Mouse (Mus musculus) retina, embryonic 14.5 days (tissue): ENCODE measurements around the gene Arid3c.

Experiments used
- DNase-seq: peaks from one replicate; pipeline ENCODE4 v3.0.0-alpha.2; 2015; ENCODE audit warnings: low spot score

The Arid3c gene

DNA sequence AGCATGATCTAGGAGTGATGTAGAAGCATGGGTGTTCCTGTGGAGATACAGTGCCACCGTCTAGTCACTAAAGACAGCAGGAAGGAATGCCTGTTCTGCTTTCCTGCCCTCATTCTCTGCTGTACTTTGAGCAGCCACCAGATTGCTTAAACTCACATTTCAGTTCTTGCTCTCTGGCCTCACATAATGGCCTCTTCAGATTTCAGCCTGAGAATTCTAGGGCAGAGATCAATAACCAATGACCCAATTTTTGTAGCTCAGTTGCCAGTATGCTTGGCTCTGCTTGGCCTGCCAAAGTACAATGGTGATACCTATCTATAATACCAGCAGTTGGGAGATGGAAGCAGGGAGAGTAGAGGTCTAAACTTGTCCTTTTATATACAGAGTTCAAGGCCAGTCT lies 14.1 kb upstream of the Arid3c start:
- no peak for DNase-seq

GRCm38 (mm10) chr4:41744131-41744530 lies 13.2 kb upstream of the Arid3c start:
- DNase-seq = no peak

- peak; percentile 98 for DNase-seq
These were observed 10.2 kb upstream of the Arid3c start for GRCm38 (mm10) chr4:41741158-41741560.

GRCm38 (mm10) chr4:41740380-41741157 lies 9.6 kb upstream of the Arid3c start:
- DNase-seq = no peak

DNA sequence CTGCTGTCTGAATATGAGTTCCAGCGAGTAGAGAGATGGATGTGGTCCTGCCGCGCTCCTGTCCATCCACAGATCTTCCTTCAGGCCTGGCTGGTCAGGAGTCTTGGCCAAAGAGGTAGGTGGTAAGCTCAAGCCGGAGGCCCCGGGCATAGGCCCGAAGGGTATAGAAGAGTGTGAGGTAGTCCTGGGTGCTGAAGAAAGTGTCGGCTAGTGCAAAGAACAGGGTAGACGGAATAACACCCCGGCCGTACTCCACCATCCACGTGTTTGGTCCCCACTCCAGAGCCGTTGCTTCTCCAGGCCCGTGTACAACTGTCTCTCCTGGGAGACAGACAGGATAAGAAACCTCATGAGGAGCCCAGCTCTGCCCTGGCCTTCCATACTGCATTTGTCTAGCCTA lies 8.3 kb upstream of the Arid3c start:
- no peak for DNase-seq

DNA sequence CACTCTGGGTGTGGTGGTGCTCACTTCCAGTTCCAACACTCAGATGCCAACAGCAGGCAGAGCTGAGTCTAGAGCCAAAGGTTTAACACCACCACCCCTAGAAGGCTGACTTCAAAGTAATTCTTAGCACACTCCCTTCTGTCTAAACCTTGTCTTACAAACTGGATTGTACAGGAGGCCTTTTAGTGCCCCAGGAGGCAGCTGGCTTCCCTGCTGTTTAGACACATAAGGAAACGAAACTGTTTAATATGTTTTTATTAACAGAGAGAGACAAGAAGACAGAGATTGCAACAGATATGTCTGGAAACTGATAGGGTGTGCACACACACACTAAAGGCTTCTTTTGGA lies 7.3 kb upstream of the Arid3c start:
- no peak for DNase-seq

DNA sequence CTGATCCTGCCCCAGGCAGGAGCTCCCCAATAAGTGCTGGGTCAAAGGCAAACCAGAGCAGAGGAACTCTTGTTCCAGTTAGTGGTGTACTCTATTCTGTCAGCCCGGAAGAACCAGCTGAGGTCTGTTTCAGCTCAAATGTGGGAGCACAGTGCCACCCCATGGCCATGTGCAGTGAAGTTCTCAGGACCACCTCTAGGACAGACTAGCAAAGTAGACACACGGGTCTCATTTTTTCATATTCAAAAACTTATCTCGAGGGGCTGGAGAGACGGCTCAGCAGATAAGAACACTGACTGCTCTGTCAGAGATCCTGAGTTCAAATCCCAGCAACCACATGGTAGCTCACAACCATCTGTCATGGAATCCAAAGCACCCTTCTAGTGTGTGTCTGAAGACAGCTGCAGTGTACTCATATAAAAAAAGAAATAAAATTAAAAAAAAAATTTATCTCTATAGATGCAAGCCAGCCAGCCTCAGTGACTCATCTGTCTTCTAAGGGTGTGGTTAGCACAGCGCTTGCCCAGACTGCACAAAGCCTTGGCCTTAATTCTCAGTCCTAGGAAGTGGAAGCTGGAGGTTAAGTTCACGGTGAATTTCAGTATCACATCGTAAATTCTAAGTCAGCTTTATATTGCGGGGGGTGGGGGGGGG lies 6.8 kb upstream of the Arid3c start:
- peak; percentile 86 for DNase-seq

- DNase-seq = no peak
These were observed 3.9 kb downstream of the Arid3c start for GRCm38 (mm10) chr4:41726826-41727621.

DNA sequence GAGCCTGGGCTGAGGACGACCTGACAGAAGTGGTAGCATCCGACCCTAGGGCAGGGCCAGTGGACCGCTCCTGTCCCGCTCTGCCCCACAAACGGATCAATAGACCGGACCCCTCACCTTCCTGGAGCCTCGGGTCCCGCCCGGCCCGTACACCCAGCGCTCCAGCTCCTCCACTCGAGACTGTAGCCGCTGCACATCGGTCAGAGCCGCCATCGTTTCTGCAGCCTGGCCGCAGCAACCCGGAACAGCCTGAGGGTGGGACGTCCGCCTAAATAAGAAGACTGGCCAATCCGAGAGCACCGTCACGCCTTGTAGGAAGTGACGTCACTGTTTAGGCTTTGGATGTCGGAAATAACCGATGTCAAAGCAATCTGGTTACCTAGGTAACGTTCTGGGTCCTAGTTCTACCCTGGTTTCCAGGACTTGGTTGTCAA lies 8.0 kb downstream of the Arid3c start, which contains the start of gene Dctn3:
Dctn3 (minus strand) TSS at position 253 of the 434 bp plus-strand sequence.
- DNase-seq = peak; percentile 97

DNA sequence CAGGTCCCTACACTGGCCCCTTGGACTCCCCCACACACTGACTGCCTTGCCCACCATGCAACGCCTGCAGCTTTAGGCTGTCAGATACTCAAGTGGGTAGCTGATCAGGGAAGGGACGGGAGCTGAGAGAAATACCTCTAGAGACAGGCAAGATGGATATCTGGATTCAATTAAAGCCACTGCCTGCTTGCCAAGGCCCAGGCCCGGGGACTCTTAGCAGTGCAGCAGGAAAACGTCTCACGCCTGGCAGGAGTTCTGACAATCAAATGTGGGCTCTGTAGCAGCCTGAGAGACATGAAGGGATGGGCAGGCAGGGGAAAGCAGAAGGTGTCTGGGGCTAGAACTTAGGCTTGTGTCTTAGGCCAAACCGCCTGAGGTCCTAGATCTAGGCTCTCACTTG lies 14.1 kb downstream of the Arid3c start:
- no peak for DNase-seq

GRCm38 (mm10) chr4:41715596-41715995 lies 15.3 kb downstream of the Arid3c start:
- DNase-seq = peak; percentile 58

- DNase-seq = no peak
These were observed 15.9 kb downstream of the Arid3c start for GRCm38 (mm10) chr4:41715082-41715481.

DNA sequence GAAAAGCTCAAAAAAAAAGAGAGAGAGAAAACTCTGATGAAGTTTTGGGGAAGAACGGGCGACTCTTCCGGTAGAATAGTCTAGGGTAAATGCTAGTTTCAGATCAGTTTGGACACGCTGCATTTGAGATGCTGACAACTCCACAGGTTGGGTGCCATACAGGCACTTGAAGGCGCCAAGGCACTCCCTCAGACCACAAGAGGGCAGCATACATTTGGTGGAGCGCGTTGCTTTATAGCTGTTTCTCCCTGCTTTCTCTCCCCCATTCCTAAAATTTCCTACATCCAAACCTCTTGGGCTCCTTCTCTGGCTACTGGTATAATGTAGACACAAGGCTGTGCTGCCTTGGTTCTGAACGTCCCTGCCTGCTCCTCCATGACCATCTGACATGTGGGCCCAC lies 16.7 kb downstream of the Arid3c start:
- DNase-seq = peak; percentile 86

DNA sequence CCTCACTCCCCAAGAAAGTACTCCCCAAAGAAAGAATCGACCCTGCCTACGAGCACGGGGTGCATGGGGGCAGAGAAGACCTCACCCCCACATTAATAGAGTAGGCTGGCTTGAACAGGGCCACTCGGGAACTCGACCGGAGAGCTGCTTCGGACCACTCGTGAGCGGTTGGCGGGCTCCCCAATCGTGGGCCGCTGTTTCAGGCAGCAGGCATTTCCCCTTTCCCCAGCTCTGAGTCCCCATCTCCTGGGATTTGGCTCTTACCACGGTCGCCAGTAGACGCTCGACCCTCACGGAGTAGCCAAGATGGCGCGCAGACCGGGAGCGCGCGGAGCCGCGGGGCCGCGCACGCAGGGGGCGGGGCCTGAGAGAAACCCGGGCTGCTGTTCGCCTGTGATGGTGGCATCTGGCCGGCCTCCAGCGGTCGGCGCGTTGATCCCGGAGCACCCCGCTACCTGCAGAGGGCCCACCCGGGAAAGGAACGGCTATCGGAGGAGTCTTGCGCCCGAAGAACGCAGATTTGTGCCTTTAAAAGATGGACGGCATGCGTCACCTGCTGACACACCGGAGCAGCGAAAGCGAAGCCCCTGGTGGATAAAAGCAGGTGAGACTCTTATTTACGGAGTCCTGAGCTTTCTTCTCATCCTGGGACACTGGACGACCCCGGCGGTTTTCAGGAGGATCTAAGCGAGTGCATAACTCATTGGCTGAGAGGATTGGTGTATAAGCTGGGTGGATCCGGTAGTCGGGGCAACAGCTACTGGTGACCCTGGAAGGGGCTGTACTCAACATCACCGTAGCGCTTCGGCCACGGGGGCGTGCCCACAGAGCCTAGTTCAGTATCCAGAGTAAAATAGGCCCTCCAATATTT lies 17.5 kb downstream of the Arid3c start, which contains the start of gene Rpp25l:
Rpp25l (minus strand) TSS at position 338 of the 871 bp plus-strand sequence.
- peak; percentile 92 for DNase-seq

DNA sequence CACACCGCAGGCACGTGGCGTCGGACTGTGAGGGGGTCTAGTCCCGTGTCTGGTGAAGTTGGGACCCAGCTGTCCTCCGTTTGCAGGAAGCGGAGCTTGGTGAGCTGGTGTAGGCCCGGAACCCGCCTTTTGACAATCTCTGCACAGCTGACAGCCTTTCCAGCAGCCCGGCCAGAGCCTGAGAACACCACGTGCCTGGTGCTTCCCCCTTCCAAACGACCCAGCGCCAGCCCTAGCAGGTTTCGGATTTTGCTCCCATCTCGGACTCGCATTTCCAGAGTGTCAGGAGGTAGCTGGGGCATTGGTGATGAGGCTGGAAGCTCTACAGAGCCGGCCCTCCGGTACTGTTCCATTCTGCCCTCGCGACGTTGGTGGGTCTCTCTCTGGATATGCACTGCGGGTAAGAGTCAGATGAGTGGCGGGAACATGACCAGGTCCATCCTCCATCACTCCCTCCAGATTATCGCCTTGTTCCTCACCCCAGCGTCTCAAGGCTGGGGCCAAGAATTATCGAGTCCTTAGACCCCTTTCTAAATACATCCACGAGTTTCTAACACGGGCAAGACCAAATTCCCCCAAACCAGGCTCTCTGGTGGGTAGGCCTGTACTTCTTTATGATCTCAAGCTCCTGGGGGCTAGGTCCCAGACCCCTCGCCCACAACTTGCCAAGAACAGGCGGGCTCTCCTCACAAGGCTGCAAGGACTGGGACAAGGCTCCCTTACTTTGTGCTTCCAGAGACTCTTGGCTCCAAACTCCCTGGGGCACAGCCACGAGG lies 18.3 kb downstream of the Arid3c start:
- no peak for DNase-seq

DNA sequence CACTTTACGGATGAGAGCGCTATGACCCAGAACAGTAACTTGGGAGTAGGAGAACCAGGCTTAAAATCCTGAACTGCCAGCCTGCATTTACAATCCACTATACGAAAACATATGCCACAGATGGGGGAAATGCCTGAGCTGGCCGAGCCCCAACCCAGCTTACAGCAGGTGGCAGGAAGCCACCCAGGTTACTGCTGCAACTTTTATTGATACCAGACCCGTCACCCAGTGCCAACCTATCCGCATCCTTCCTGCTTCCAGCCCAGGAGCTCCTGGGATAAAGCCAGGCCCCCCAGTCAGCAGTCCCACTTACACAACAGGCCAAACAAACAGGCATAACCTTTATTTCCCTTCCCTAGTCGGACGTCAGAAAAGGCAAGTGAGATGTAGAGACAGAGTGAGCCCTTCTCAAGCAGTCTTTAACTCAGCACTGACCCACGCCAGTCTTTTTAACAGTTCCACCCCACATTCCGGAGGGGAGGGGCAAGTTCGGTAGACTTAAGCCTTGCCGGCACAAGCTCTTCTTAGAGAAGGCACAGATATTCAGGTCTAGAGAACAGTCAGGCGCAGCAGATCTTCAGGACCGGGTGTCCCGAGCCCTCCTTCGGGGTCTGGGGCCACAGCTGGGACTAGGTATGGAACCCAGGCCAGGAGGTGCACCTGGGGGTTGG lies 19.1 kb downstream of the Arid3c start:
- no peak for DNase-seq

GRCm38 (mm10) chr4:41710229-41710628 lies 20.7 kb downstream of the Arid3c start:
- no peak for DNase-seq

GRCm38 (mm10) chr4:41708192-41708745 lies 22.7 kb downstream of the Arid3c start:
- DNase-seq = peak; percentile 89

GRCm38 (mm10) chr4:41707011-41707535 lies 23.9 kb downstream of the Arid3c start:
- peak; percentile 84 for DNase-seq
